Mouse (Mus musculus) frontal cortex, postnatal 25 days (tissue): Measurements from ENCODE around the gene Ryk.
"Not testable (repeated sequence)": the region's sequence is repeated elsewhere in the genome, so short reads cannot be mapped to it uniquely, and the experiment has no call there.

Experiments
- DNase-seq, 2 experiments: peaks; one replicate each; pipeline ENCODE4 v3.0.0; 2022; ENCODE audit warnings: low spot score in 2 of 2

Ryk gene

GRCm38 (mm10) chr9:102904952-102905351 lies 70.2 kb downstream of the Ryk start:
- no peak for DNase-seq

- DNase-seq: no peak
Measured at GRCm38 (mm10) chr9:102906781-102907180, 72.1 kb downstream of the Ryk start.

GRCm38 (mm10) chr9:102907521-102908246 lies 73.0 kb downstream of the Ryk start:
- no peak for DNase-seq

GRCm38 (mm10) chr9:102911526-102911925 lies 76.8 kb downstream of the Ryk start:
- no peak for DNase-seq

GRCm38 (mm10) chr9:102912516-102913035 lies 77.9 kb downstream of the Ryk start:
- no peak for DNase-seq

- not testable (repeated sequence) for DNase-seq
Measured at GRCm38 (mm10) chr9:102913597-102913996, 78.9 kb downstream of the Ryk start.

GRCm38 (mm10) chr9:102914583-102914982 lies 79.9 kb downstream of the Ryk start:
- no peak for DNase-seq

GRCm38 (mm10) chr9:102915292-102915854 lies 80.7 kb downstream of the Ryk start:
- DNase-seq: no peak

- no peak for DNase-seq
Measured at GRCm38 (mm10) chr9:102916076-102916475, 81.4 kb downstream of the Ryk start.

GRCm38 (mm10) chr9:102917532-102918129 lies 82.9 kb downstream of the Ryk start:
- DNase-seq: no peak

- DNase-seq: no peak
Measured at GRCm38 (mm10) chr9:102919486-102919885, 84.8 kb downstream of the Ryk start.

- DNase-seq: no peak
Measured at GRCm38 (mm10) chr9:102921791-102922190, 87.1 kb downstream of the Ryk start.

- no peak for DNase-seq
Measured at GRCm38 (mm10) chr9:102922866-102923434, 88.2 kb downstream of the Ryk start.

- no peak for DNase-seq
Measured at GRCm38 (mm10) chr9:102923836-102924235, 89.1 kb downstream of the Ryk start.

- DNase-seq: no peak
Measured at GRCm38 (mm10) chr9:102924627-102925316, 90.1 kb downstream of the Ryk start.

- no peak for DNase-seq
Measured at GRCm38 (mm10) chr9:102926137-102926536, 91.4 kb downstream of the Ryk start.

GRCm38 (mm10) chr9:102929776-102930175 lies 95.1 kb downstream of the Ryk start:
- no peak for DNase-seq

GRCm38 (mm10) chr9:102933925-102934721 lies 99.4 kb downstream of the Ryk start:
- DNase-seq: no peak

GRCm38 (mm10) chr9:102942221-102942620 lies 107.5 kb downstream of the Ryk start:
- DNase-seq: no peak

- no peak for DNase-seq
Measured at GRCm38 (mm10) chr9:102944891-102945290, 110.2 kb downstream of the Ryk start.

GRCm38 (mm10) chr9:102946469-102947015 lies 111.8 kb downstream of the Ryk start:
- DNase-seq: no peak
